In the genomic region with DNA sequence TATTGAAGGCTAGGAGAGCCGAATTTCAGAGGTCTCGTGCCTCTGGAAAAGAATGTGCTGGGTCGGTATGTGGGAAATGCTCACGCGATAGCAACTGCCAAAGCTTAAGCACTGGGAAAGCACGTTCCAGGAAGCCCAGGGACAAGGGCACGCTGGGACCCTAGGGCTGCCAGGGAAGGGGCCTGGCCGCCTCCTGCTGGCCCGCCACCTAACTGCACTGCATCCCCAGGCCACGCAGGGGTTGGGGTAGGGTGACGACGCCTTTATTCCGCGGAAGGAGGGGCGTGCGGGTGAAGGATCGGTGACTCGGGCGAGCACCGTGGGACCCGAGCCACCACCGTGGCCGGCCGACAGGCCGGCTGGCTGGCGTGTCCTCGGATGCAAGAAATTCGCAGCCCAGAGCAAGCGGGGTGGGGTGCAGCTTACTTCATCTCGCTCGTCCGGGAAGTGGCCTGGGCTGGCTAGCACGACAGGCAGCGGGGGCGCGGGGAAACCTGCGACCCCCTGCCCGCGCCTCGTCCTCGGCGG, we compare ENCODE assay signal across 8 mouse cellular contexts. TPM values are rescaled to one million over a fixed set of nuclear protein-coding genes. Genes with fewer than 3 reads are reported as not detected.
DNase-seq lines count a peak whose midpoint lies in the region; ATAC-seq and TF ChIP-seq lines count a peak whose summit lies in the region.

No protein-coding gene starts in this region.

- peaks cover 28% of the 10 kb centered on the region for H3K79me2 ChIP-seq in myocyte (ENCODE audit: control insufficient read depth, insufficient read depth)

- peak overlapping the region; percentile 40 for H3ac ChIP-seq in myocyte (ENCODE audit: control insufficient read depth, insufficient read length)

- H3K4me2 ChIP-seq in intestine, postnatal 0 days (replicated peaks; ENCODE audit: low read depth): peak overlapping the region; percentile 90
- H3K4me2 ChIP-seq in liver, embryonic 12.5 days: peak overlapping the region; percentile 99
- H3K4me2 ChIP-seq in myocyte (ENCODE audit: low read depth): peak overlapping the region; percentile 86

- H3K36me3 ChIP-seq in intestine, postnatal 0 days (ENCODE audit: control insufficient read depth, insufficient read depth): no peaks in the 10 kb centered on the region
- H3K36me3 ChIP-seq in liver, embryonic 12.5 days: peaks cover 17% of the 10 kb centered on the region
- no peaks in the 10 kb centered on the region for H3K36me3 ChIP-seq in myocyte (ENCODE audit: control insufficient read depth, insufficient read depth)
- no peaks in the 10 kb centered on the region for H3K36me3 ChIP-seq in splenic B cell, adult 2 months (ENCODE audit: control insufficient read depth, insufficient read depth, low read length, poor library complexity, severe bottlenecking)

- under 1% methylated on average over 42 of the region's 42 CpGs for WGBS in intestine, postnatal 0 days
- under 1% methylated on average over 42 of the region's 42 CpGs for WGBS in liver, embryonic 12.5 days (ENCODE audit: insufficient replicate concordance)

- H3K4me3 ChIP-seq in intestine, postnatal 0 days (ENCODE audit: low read depth, low read length): peak overlapping the region; percentile 73
- peak overlapping the region; percentile 78 for H3K4me3 ChIP-seq in liver, embryonic 12.5 days
- H3K4me3 ChIP-seq in myocyte: peak overlapping the region; percentile 28

- H3K27me3 ChIP-seq in intestine, postnatal 0 days (replicated peaks; ENCODE audit: control insufficient read depth, insufficient read depth, low read length): no peaks in the 10 kb centered on the region
- no peaks in the 10 kb centered on the region for H3K27me3 ChIP-seq in liver, embryonic 12.5 days (replicated peaks)
- no peaks in the 10 kb centered on the region for H3K27me3 ChIP-seq in myocyte (ENCODE audit: control insufficient read depth, insufficient read depth, insufficient read length)
- no peaks in the 10 kb centered on the region for H3K27me3 ChIP-seq in splenic B cell, adult 2 months (ENCODE audit: control insufficient read depth, insufficient read depth, low read length, poor library complexity, severe bottlenecking)

- H3K4me1 ChIP-seq in intestine, postnatal 0 days (replicated peaks; ENCODE audit: control insufficient read depth, insufficient read depth, low read length): peaks cover 7% of the 10 kb centered on the region
- H3K4me1 ChIP-seq in liver, embryonic 12.5 days: peaks cover 67% of the 10 kb centered on the region

- TF ChIP-seq CTCF in intestine, postnatal 0 days (IDR thresholded peaks at IDR 0.05; ENCODE audit: low read depth): peak; percentile 89

- H3K27ac ChIP-seq in intestine, postnatal 0 days (ENCODE audit: low read depth, low read length): peak overlapping the region; percentile 96
- H3K27ac ChIP-seq in liver, embryonic 12.5 days: peak overlapping the region; percentile 92

- ATAC-seq in granulocyte monocyte progenitor cell, adult 5-6 weeks (replicated peaks; ENCODE audit: poor library complexity, severe bottlenecking): peak; percentile 75
- ATAC-seq in intestine, postnatal 0 days: peak; percentile 65
- peak; percentile 78 for ATAC-seq in liver, embryonic 12.5 days

- no peaks in the 10 kb centered on the region for H3K9me3 ChIP-seq in intestine, postnatal 0 days (ENCODE audit: control insufficient read depth)
- H3K9me3 ChIP-seq in liver, embryonic 12.5 days (replicated peaks): no peaks in the 10 kb centered on the region

- TF ChIP-seq POLR2A in myocyte (IDR thresholded peaks at IDR 0.05; ENCODE audit: insufficient read length, low read depth): peak; percentile 57

- peak overlapping the region; percentile 82 for H3K9ac ChIP-seq in intestine, postnatal 0 days (ENCODE audit: low read depth, low read length)
- H3K9ac ChIP-seq in liver, embryonic 12.5 days: peak overlapping the region; percentile 85

- peak; percentile 34 for DNase-seq in right cerebral cortex, adult 18-20 months
- DNase-seq in right cerebral cortex, postnatal 36 days (ENCODE audit: low spot score in 2 of 2): no peak
- peak; percentile 89 for DNase-seq in embryo, embryonic 11 days
- peak; percentile 76 for DNase-seq in splenic B cell, adult 2 months (ENCODE audit: low read depth, low spot score)

TF ChIP-seq in myocyte, 11 proteins besides CTCF, POLR2A, EP300 and RAD21:
- no peak for TF ChIP-seq SRF (IDR thresholded peaks at IDR 0.05; ENCODE audit: control insufficient read depth, insufficient read length, low read depth)
- TF ChIP-seq MYOG (IDR thresholded peaks at IDR 0.05; ENCODE audit: control insufficient read depth in 1 of 3, insufficient read depth in 1 of 3, insufficient read length in 2 of 3, low read depth in 2 of 3): peak in 1 of 3 experiments; percentile 63
- peak; percentile 27 for TF ChIP-seq POLR2AphosphoS2 (IDR thresholded peaks at IDR 0.05; ENCODE audit: insufficient read length, low read depth)
- TF ChIP-seq MYOD1 (IDR thresholded peaks at IDR 0.05; ENCODE audit: control insufficient read depth in 1 of 3, insufficient read length in 2 of 3, low read depth in 2 of 3): peak in 1 of 3 experiments; percentile 42

RNA-seq across cellular contexts. Expression of gene H6pd, which starts 0.4 kb away (rescaled TPM):
- total RNA-seq in granulocyte monocyte progenitor cell, adult 5-6 weeks (2014; fragmentation: Nextera tagmentation): 15.3 and 18.1 TPM in 2 replicates
- total RNA-seq in granulocyte monocyte progenitor cell, adult 5-6 weeks (2017): 27.5 and 28.8 TPM in 2 replicates
- 33.1 and 37.5 TPM in 2 replicates for polyA plus RNA-seq in intestine, postnatal 0 days (2015; fragmentation: Nextera tagmentation; extraction: Ambion mirVana)
- polyA plus RNA-seq in liver, embryonic 12.5 days (2016; fragmentation: Nextera tagmentation; extraction: Ambion mirVana): 8.8 and 9.0 TPM in 2 replicates
- polyA plus RNA-seq in myocyte (2012; fragmentation: generic; extraction: Trizol): 21.8 TPM

RNA-seq across cellular contexts. Expression of gene Spsb1, which starts 53.5 kb away (rescaled TPM):
- not detected in 2 replicates for total RNA-seq in granulocyte monocyte progenitor cell, adult 5-6 weeks (2014; fragmentation: Nextera tagmentation)
- not detected in 2 replicates for total RNA-seq in granulocyte monocyte progenitor cell, adult 5-6 weeks (2017)
- polyA plus RNA-seq in intestine, postnatal 0 days (2015; fragmentation: Nextera tagmentation; extraction: Ambion mirVana): 26.4 and 26.5 TPM in 2 replicates
- 0.97 and 1.5 TPM in 2 replicates for polyA plus RNA-seq in liver, embryonic 12.5 days (2016; fragmentation: Nextera tagmentation; extraction: Ambion mirVana)
- 22.6 TPM for polyA plus RNA-seq in myocyte (2012; fragmentation: generic; extraction: Trizol)

Comparison
In these comparisons a context has a peak if more than half of its experiments do, and no peak if none do; other contexts are left out.
1. DNase-seq: peak in right cerebral cortex, adult 18-20 months (single experiment), embryo, embryonic 11 days (single experiment) and splenic B cell, adult 2 months (single experiment); none in right cerebral cortex, postnatal 36 days (0 of 2).
2. H3K4me3 ChIP-seq: peak in every context shown above with its lines; median percentile 78 in liver, embryonic 12.5 days; 73 in intestine, postnatal 0 days; 28 in myocyte.
3. Peak in every context shown above with its lines, with median percentiles within 50 percentile points of each other: ATAC-seq and H3K4me2 ChIP-seq.